Mouse (Mus musculus) heart, adult 2 months (tissue): Measurements from ENCODE around the gene Bace1.

ENCODE experiments used
- CTCF ChIP-seq: fragments of 200-600 bp; IDR thresholded peaks from 2 replicates; pipeline ENCODE4 v1.8.1; 2022; ENCODE audit warnings: antibody characterized with exemption, mild to moderate bottlenecking, moderate library complexity
- EP300 ChIP-seq: fragments of 200-500 bp; IDR thresholded peaks from 2 replicates; pipeline ENCODE4 v1.6.1; 2011; ENCODE audit warnings: low read depth, low read length, control low read depth; ENCODE audit not compliant: insufficient read depth
- POLR2A ChIP-seq: fragments of 200-500 bp; IDR thresholded peaks from 2 replicates; pipeline ENCODE4 v1.6.1; 2011; ENCODE audit warnings: mild to moderate bottlenecking, low read depth, low read length, control low read depth; ENCODE audit not compliant: insufficient read depth

- peak; percentile 82 for TF ChIP-seq CTCF
- TF ChIP-seq POLR2A, result no peak
- TF ChIP-seq EP300, result 0 out of 2 replicates have a peak, but pooled peaks have one; percentile 13
These were observed 9.3 kb upstream of the Bace1 start for GRCm38 (mm10) chr9:45829107-45829506.
